Mouse (Mus musculus): ENCODE data around the gene Esp38. TPM values are rescaled to one million over a fixed set of nuclear protein-coding genes. Genes with fewer than 3 reads are reported as not detected.

Gene Esp38
- not detected in 2 replicates for polyA plus RNA-seq (2021; fragmentation: Nextera tagmentation)
- long read RNA-seq, experiment 1 = 0 reads
- long read RNA-seq, experiment 2 = 0 reads

GRCm38 (mm10) chr17:39950220-39950619 lies at the start of gene Esp38:
Esp38 (plus strand) TSS chr17:39950520.

Other genes with a start within 250 kb of the Esp38 start
- not detected in 2 replicates for gene AC192777.2, start 144.9 kb downstream of the Esp38 start, polyA plus RNA-seq (2021; fragmentation: Nextera tagmentation)